Mouse (Mus musculus): ENCODE data around the gene Cables2. TPM values are rescaled to one million over a fixed set of nuclear protein-coding genes. Genes with fewer than 3 reads are reported as not detected.

Cables2 gene
- polyA plus RNA-seq, 1 experiment from 2014 or later, result 16.8 TPM

GRCm38 (mm10) chr2:180229129-180229528, 44.2 kb downstream of the Cables2 start:
- Histone ChIP-seq H3K4me2 (ENCODE audit: low read depth, low read length, severe bottlenecking) (no peak overlapping the region), H3K27me3 (ENCODE audit: control insufficient read depth, insufficient read depth, low read length) (peaks cover 5% of the 10 kb centered on the region), H3K4me3 (ENCODE audit: low read depth, low read length) (no peak overlapping the region), H3K9ac (ENCODE audit: low read length) (no peak overlapping the region), H3K36me3 (ENCODE audit: control insufficient read depth, insufficient read depth, low read length) (no peaks in the 10 kb centered on the region), H3K9me3 (ENCODE audit: control insufficient read depth, low read length) (no peaks in the 10 kb centered on the region), H3K4me1 (replicated peaks; ENCODE audit: control insufficient read depth, insufficient read depth, low read length) (peaks cover 15% of the 10 kb centered on the region; the same call in 1 of the 2 replicates), H3K27ac (ENCODE audit: low read depth, low read length) (no peak overlapping the region)
- DNase-seq (ENCODE audit: low spot score) (no peak), ATAC-seq (replicated peaks; ENCODE audit: low FRiP score) (no peak)
- WGBS, result 79% methylated on average over 3 of the region's 3 CpGs

GRCm38 (mm10) chr2:180228592-180228991, 44.7 kb downstream of the Cables2 start:
- WGBS, result 74% methylated on average over 7 of the region's 7 CpGs
- peaks cover 5% of the 10 kb centered on the region for H3K27me3 ChIP-seq (ENCODE audit: control insufficient read depth, insufficient read depth, low read length)
- H3K27ac ChIP-seq (ENCODE audit: low read depth, low read length), result no peak overlapping the region
- DNase-seq (ENCODE audit: low spot score) (no peak), ATAC-seq (replicated peaks; ENCODE audit: low FRiP score) (no peak)
- no peaks in the 10 kb centered on the region for H3K36me3 ChIP-seq (ENCODE audit: control insufficient read depth, insufficient read depth, low read length)
- H3K4me2 ChIP-seq (ENCODE audit: low read depth, low read length, severe bottlenecking), result no peak overlapping the region
- no peak overlapping the region for H3K4me3 ChIP-seq (ENCODE audit: low read depth, low read length)
- H3K9ac ChIP-seq (ENCODE audit: low read length), result no peak overlapping the region
- peaks cover 15% of the 10 kb centered on the region; the same call in 1 of the 2 replicates for H3K4me1 ChIP-seq (replicated peaks; ENCODE audit: control insufficient read depth, insufficient read depth, low read length)
- no peaks in the 10 kb centered on the region for H3K9me3 ChIP-seq (ENCODE audit: control insufficient read depth, low read length)

GRCm38 (mm10) chr2:180228060-180228458, 45.2 kb downstream of the Cables2 start:
- Histone ChIP-seq H3K4me2 (ENCODE audit: low read depth, low read length, severe bottlenecking) (no peak overlapping the region), H3K27ac (ENCODE audit: low read depth, low read length) (no peak overlapping the region), H3K9ac (ENCODE audit: low read length) (no peak overlapping the region), H3K9me3 (ENCODE audit: control insufficient read depth, low read length) (no peaks in the 10 kb centered on the region), H3K4me3 (ENCODE audit: low read depth, low read length) (no peak overlapping the region), H3K36me3 (ENCODE audit: control insufficient read depth, insufficient read depth, low read length) (no peaks in the 10 kb centered on the region), H3K4me1 (replicated peaks; ENCODE audit: control insufficient read depth, insufficient read depth, low read length) (peaks cover 15% of the 10 kb centered on the region; the same call in 1 of the 2 replicates), H3K27me3 (ENCODE audit: control insufficient read depth, insufficient read depth, low read length) (peaks cover 7% of the 10 kb centered on the region)
- DNase-seq (ENCODE audit: low spot score) (no peak), ATAC-seq (replicated peaks; ENCODE audit: low FRiP score) (no peak)
- 56% methylated on average over 6 of the region's 6 CpGs for WGBS

GRCm38 (mm10) chr2:180227262-180228059, 45.8 kb downstream of the Cables2 start:
- Histone ChIP-seq H3K4me3 (ENCODE audit: low read depth, low read length) (no peak overlapping the region), H3K27ac (ENCODE audit: low read depth, low read length) (no peak overlapping the region)

GRCm38 (mm10) chr2:180225762-180226378, 47.4 kb downstream of the Cables2 start, which contains the start of gene Lama5:
Gene Lama5 (minus strand): TSS chr2:180225859.
- Histone ChIP-seq H3K27me3 (ENCODE audit: control insufficient read depth, insufficient read depth, low read length) (peaks cover 7% of the 10 kb centered on the region), H3K4me1 (replicated peaks; ENCODE audit: control insufficient read depth, insufficient read depth, low read length) (peaks cover 21% of the 10 kb centered on the region), H3K4me2 (ENCODE audit: low read depth, low read length, severe bottlenecking) (peak within 1 kb of the TSS; percentile 100), H3K9me3 (ENCODE audit: control insufficient read depth, low read length) (no peaks in the 10 kb centered on the region), H3K36me3 (ENCODE audit: control insufficient read depth, insufficient read depth, low read length) (no peaks in the 10 kb centered on the region), H3K9ac (ENCODE audit: low read length) (peak within 1 kb of the TSS; percentile 55), H3K4me3 (ENCODE audit: low read depth, low read length) (peak within 1 kb of the TSS; percentile 53), H3K27ac (ENCODE audit: low read depth, low read length) (no peak within 1 kb of the TSS)
- DNase-seq (ENCODE audit: low spot score) (peak; percentile 86), ATAC-seq (replicated peaks; ENCODE audit: low FRiP score) (peak; percentile 80)
- whole genome bisulfite sequencing, result under 1% methylated on average over 37 of the region's 37 CpGs

More at GRCm38 (mm10) chr2:180227262-180228059, 45.8 kb downstream of the Cables2 start:
- peak overlapping the region; percentile 24; the same call in 1 of the 2 replicates for H3K4me2 ChIP-seq (ENCODE audit: low read depth, low read length, severe bottlenecking)
- no peaks in the 10 kb centered on the region for H3K9me3 ChIP-seq (ENCODE audit: control insufficient read depth, low read length)
- H3K4me1 ChIP-seq (replicated peaks; ENCODE audit: control insufficient read depth, insufficient read depth, low read length), result peaks cover 17% of the 10 kb centered on the region; the same call in 1 of the 2 replicates
- H3K9ac ChIP-seq (ENCODE audit: low read length), result no peak overlapping the region
- H3K27me3 ChIP-seq (ENCODE audit: control insufficient read depth, insufficient read depth, low read length), result peaks cover 7% of the 10 kb centered on the region
- ATAC-seq (replicated peaks; ENCODE audit: low FRiP score) (peak; percentile 62), DNase-seq (ENCODE audit: low spot score) (peak; percentile 84)
- 2% methylated on average over 21 of the region's 21 CpGs for WGBS
- H3K36me3 ChIP-seq (ENCODE audit: control insufficient read depth, insufficient read depth, low read length), result no peaks in the 10 kb centered on the region

- peak; percentile 20 for ATAC-seq (replicated peaks; ENCODE audit: low FRiP score)
- Histone ChIP-seq H3K27ac (ENCODE audit: low read depth, low read length) (no peak overlapping the region), H3K4me1 (replicated peaks; ENCODE audit: control insufficient read depth, insufficient read depth, low read length) (peaks cover 21% of the 10 kb centered on the region), H3K27me3 (ENCODE audit: control insufficient read depth, insufficient read depth, low read length) (peaks cover 7% of the 10 kb centered on the region), H3K36me3 (ENCODE audit: control insufficient read depth, insufficient read depth, low read length) (no peaks in the 10 kb centered on the region), H3K9me3 (ENCODE audit: control insufficient read depth, low read length) (no peaks in the 10 kb centered on the region), H3K4me3 (ENCODE audit: low read depth, low read length) (peak overlapping the region; percentile 53), H3K4me2 (ENCODE audit: low read depth, low read length, severe bottlenecking) (peak overlapping the region; percentile 100), H3K9ac (ENCODE audit: low read length) (peak overlapping the region; percentile 55)
- peak; percentile 72 for DNase-seq (ENCODE audit: low spot score)
- WGBS, result under 1% methylated on average over 55 of the region's 55 CpGs
These were observed 48.1 kb downstream of the Cables2 start for GRCm38 (mm10) chr2:180225044-180225761.

GRCm38 (mm10) chr2:180224647-180225043, 48.7 kb downstream of the Cables2 start:
- H3K9ac ChIP-seq (ENCODE audit: low read length), result peak overlapping the region; percentile 55; the same call in 1 of the 2 replicates
- 0% methylated on average over 12 of the region's 13 CpGs for WGBS
- H3K36me3 ChIP-seq (ENCODE audit: control insufficient read depth, insufficient read depth, low read length), result no peaks in the 10 kb centered on the region
- H3K9me3 ChIP-seq (ENCODE audit: control insufficient read depth, low read length), result no peaks in the 10 kb centered on the region
- peaks cover 21% of the 10 kb centered on the region for H3K4me1 ChIP-seq (replicated peaks; ENCODE audit: control insufficient read depth, insufficient read depth, low read length)
- no peak for ATAC-seq (replicated peaks; ENCODE audit: low FRiP score)
- peak overlapping the region; percentile 100 for H3K4me2 ChIP-seq (ENCODE audit: low read depth, low read length, severe bottlenecking)
- peaks cover 7% of the 10 kb centered on the region for H3K27me3 ChIP-seq (ENCODE audit: control insufficient read depth, insufficient read depth, low read length)
- no peak overlapping the region for H3K27ac ChIP-seq (ENCODE audit: low read depth, low read length)
- DNase-seq (ENCODE audit: low spot score), result no peak
- peak overlapping the region; percentile 53 for H3K4me3 ChIP-seq (ENCODE audit: low read depth, low read length)

GRCm38 (mm10) chr2:180222250-180222649, 51.0 kb downstream of the Cables2 start:
- DNase-seq (ENCODE audit: low spot score), result peak; percentile 71
- Histone ChIP-seq H3K27me3 (ENCODE audit: control insufficient read depth, insufficient read depth, low read length) (peaks cover 7% of the 10 kb centered on the region), H3K4me1 (replicated peaks; ENCODE audit: control insufficient read depth, insufficient read depth, low read length) (peaks cover 18% of the 10 kb centered on the region), H3K27ac (ENCODE audit: low read depth, low read length) (no peak overlapping the region), H3K9me3 (ENCODE audit: control insufficient read depth, low read length) (no peaks in the 10 kb centered on the region), H3K9ac (ENCODE audit: low read length) (no peak overlapping the region), H3K4me2 (ENCODE audit: low read depth, low read length, severe bottlenecking) (no peak overlapping the region), H3K36me3 (ENCODE audit: control insufficient read depth, insufficient read depth, low read length) (no peaks in the 10 kb centered on the region), H3K4me3 (ENCODE audit: low read depth, low read length) (no peak overlapping the region)
- no peak for ATAC-seq (replicated peaks; ENCODE audit: low FRiP score)
- WGBS, result 17% methylated on average over 6 of the region's 6 CpGs
